Mouse (Mus musculus) intestine, postnatal 0 days (tissue): ENCODE data around the gene Serinc5. TPM values are rescaled to one million over a fixed set of nuclear protein-coding genes. Genes with fewer than 3 reads are reported as not detected.

ENCODE experiments used
- ATAC-seq: fragments of 200-750 bp; cut with Nextera tagmentation; 2 replicates; pipeline ENCODE4 v1.8.0; 2017; ENCODE audit warnings: mild to moderate bottlenecking, moderate TSS enrichment, moderate library complexity
- H3K27ac ChIP-seq: fragments of 300-500 bp; sonication (generic); 2 replicates; pipeline ENCODE4 v1.5.1; 2014; ENCODE audit warnings: mild to moderate bottlenecking, low read depth, low read length, moderate library complexity
- H3K27me3 ChIP-seq: fragments of 300-500 bp; sonication (generic); replicated peaks from 2 replicates; pipeline ENCODE4 v1.6.1; 2014; ENCODE audit warnings: low read length, mixed read lengths; ENCODE audit not compliant: control insufficient read depth, insufficient read depth
- H3K36me3 ChIP-seq: fragments of 300-500 bp; sonication (generic); 2 replicates; pipeline ENCODE4 v1.6.1; 2014; ENCODE audit warnings: mild to moderate bottlenecking, moderate library complexity; ENCODE audit not compliant: control insufficient read depth, insufficient read depth
- H3K4me1 ChIP-seq: fragments of 300-500 bp; sonication (generic); replicated peaks from 2 replicates; pipeline ENCODE4 v1.6.1; 2014; ENCODE audit warnings: antibody characterized with exemption, low read length, mixed read lengths; ENCODE audit not compliant: control insufficient read depth, insufficient read depth
- H3K4me2 ChIP-seq: fragments of 300-500 bp; sonication (generic); replicated peaks from 2 replicates; pipeline ENCODE4 v1.6.1; 2014; ENCODE audit warnings: low read depth, mild to moderate bottlenecking, moderate library complexity
- H3K4me3 ChIP-seq: fragments of 300-500 bp; sonication (generic); 2 replicates; pipeline ENCODE4 v1.5.1; 2014; ENCODE audit warnings: low read depth, low read length
- H3K9ac ChIP-seq: fragments of 300-500 bp; sonication (generic); 2 replicates; pipeline ENCODE4 v1.6.1; 2014; ENCODE audit warnings: mild to moderate bottlenecking, low read depth, low read length
- H3K9me3 ChIP-seq: fragments of 300-500 bp; sonication (generic); 2 replicates; pipeline ENCODE4 v1.6.1; 2016; ENCODE audit warnings: mixed run types; ENCODE audit not compliant: control insufficient read depth
- CTCF ChIP-seq: sonication (generic); IDR thresholded peaks from 2 replicates; pipeline ENCODE4 v1.5.1; 2016; ENCODE audit warnings: low read depth, mild to moderate bottlenecking, control low read depth, antibody characterized with exemption, moderate library complexity
- WGBS: fragments of 180-500 bp; shearing (Covaris S2); extraction: QIAGEN DNeasy Blood & Tissue Kit; methylation state at CpG from one replicate; pipeline ENCODE4 v1.1.7; 2014; 5-methylcytosine and 5-hydroxymethylcytosine counted together
- polyA plus RNA-seq: library from polyadenylated mRNA; unstranded; fragments of >200 nt; fragmentation: Nextera tagmentation; extraction: Ambion mirVana; gene quantifications from 2 replicates; pipeline ENCODE4 v1.2.1, GENCODE M21; 2015

Serinc5 gene
- polyA plus RNA-seq, 1 experiment from 2014 or later, result 10.8 TPM

GRCm38 (mm10) chr13:92650956-92651355 lies 40.1 kb downstream of the Serinc5 start:
- no peaks in the 10 kb centered on the region for H3K27me3 ChIP-seq
- no peaks in the 10 kb centered on the region for H3K9me3 ChIP-seq
- no peak overlapping the region for H3K27ac ChIP-seq
- TF ChIP-seq CTCF, result no peak
- no peak overlapping the region for H3K9ac ChIP-seq
- WGBS, result 14% methylated on average over 2 of the region's 2 CpGs
- no peaks in the 10 kb centered on the region for H3K36me3 ChIP-seq
- H3K4me2 ChIP-seq, result no peak overlapping the region
- ATAC-seq, result no peak
- 0 out of 2 replicates have a peak, but pooled peaks cover 11% of the 10 kb centered on the region for H3K4me1 ChIP-seq
- no peak overlapping the region for H3K4me3 ChIP-seq

- no peak for TF ChIP-seq CTCF
These were observed 41.6 kb downstream of the Serinc5 start for GRCm38 (mm10) chr13:92652498-92652897.

GRCm38 (mm10) chr13:92653283-92653682 lies 42.4 kb downstream of the Serinc5 start:
- no peak for ATAC-seq
- no peak for TF ChIP-seq CTCF
- Histone ChIP-seq H3K4me3 (no peak overlapping the region), H3K4me1 (0 out of 2 replicates have a peak, but pooled peaks cover 16% of the 10 kb centered on the region), H3K9ac (no peak overlapping the region), H3K9me3 (no peaks in the 10 kb centered on the region), H3K27me3 (no peaks in the 10 kb centered on the region), H3K27ac (no peak overlapping the region), H3K36me3 (no peaks in the 10 kb centered on the region), H3K4me2 (no peak overlapping the region)
- WGBS, result 11% methylated on average over 5 of the region's 5 CpGs

More at GRCm38 (mm10) chr13:92652498-92652897, 41.6 kb downstream of the Serinc5 start:
- no peak for ATAC-seq
- WGBS, result 85% methylated on average over 2 of the region's 2 CpGs
- Histone ChIP-seq H3K9ac (no peak overlapping the region), H3K4me1 (0 out of 2 replicates have a peak, but pooled peaks cover 16% of the 10 kb centered on the region), H3K36me3 (no peaks in the 10 kb centered on the region), H3K27me3 (no peaks in the 10 kb centered on the region), H3K27ac (no peak overlapping the region), H3K4me2 (no peak overlapping the region), H3K4me3 (no peak overlapping the region), H3K9me3 (no peaks in the 10 kb centered on the region)

- ATAC-seq, result no peak
- Histone ChIP-seq H3K4me1 (peaks cover 13% of the 10 kb centered on the region; the same call in 1 of the 2 replicates), H3K4me3 (no peak overlapping the region), H3K36me3 (peaks cover 9% of the 10 kb centered on the region; the same call in 1 of the 2 replicates), H3K9me3 (no peaks in the 10 kb centered on the region), H3K27me3 (no peaks in the 10 kb centered on the region), H3K9ac (no peak overlapping the region), H3K27ac (no peak overlapping the region), H3K4me2 (no peak overlapping the region)
- whole genome bisulfite sequencing, result 65% methylated on average over 4 of the region's 4 CpGs
- TF ChIP-seq CTCF, result no peak
These were observed 46.1 kb downstream of the Serinc5 start for GRCm38 (mm10) chr13:92656815-92657513.

DNA sequence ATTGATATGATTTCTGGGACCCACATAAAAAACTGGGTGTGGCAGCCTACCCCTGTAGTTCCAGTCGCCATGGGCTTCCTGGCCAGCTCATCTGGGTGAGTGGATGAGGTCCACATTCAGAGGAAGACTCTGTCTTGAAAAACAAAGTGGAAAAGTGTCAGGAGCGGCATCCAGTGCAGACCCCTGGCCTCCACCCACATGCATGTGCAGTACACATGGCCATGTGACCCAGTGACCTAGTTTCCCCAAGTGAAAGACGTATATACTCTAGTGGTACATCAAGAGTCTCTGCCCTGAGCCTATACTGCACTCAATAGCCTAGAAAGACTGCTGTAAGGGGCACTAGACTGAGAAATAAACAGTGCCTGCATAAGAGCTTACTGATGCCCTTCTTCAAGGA lies 48.7 kb downstream of the Serinc5 start:
- no peak overlapping the region for H3K27ac ChIP-seq

GRCm38 (mm10) chr13:92662555-92663286 lies 51.8 kb downstream of the Serinc5 start:
- Histone ChIP-seq H3K36me3 (peaks cover 12% of the 10 kb centered on the region; the same call in 1 of the 2 replicates), H3K27me3 (no peaks in the 10 kb centered on the region), H3K9ac (no peak overlapping the region), H3K4me3 (no peak overlapping the region), H3K9me3 (no peaks in the 10 kb centered on the region), H3K27ac (peak overlapping the region; percentile 66), H3K4me1 (peaks cover 14% of the 10 kb centered on the region; the same call in 1 of the 2 replicates), H3K4me2 (no peak overlapping the region)
- TF ChIP-seq CTCF, result no peak
- WGBS, result 42% methylated on average over 8 of the region's 8 CpGs
- peak; percentile 79 for ATAC-seq

More for the DNA sequence above, 48.7 kb downstream of the Serinc5 start:
- H3K27me3 ChIP-seq, result no peaks in the 10 kb centered on the region
- no peak overlapping the region for H3K4me3 ChIP-seq
- no peak overlapping the region for H3K4me2 ChIP-seq
- peaks cover 19% of the 10 kb centered on the region; the same call in 1 of the 2 replicates for H3K4me1 ChIP-seq
- H3K9me3 ChIP-seq, result no peaks in the 10 kb centered on the region
- peaks cover 12% of the 10 kb centered on the region; the same call in 1 of the 2 replicates for H3K36me3 ChIP-seq
- H3K9ac ChIP-seq, result no peak overlapping the region
- 69% methylated on average over 3 of the region's 3 CpGs for WGBS
- TF ChIP-seq CTCF, result no peak
- no peak for ATAC-seq
